Mouse (Mus musculus) brain, embryonic 14.5 days (tissue): ENCODE measurements at regions not wholly inside any gene's neighbourhood (a gene's known extent, or its start where the extent isn't known, plus 50 kb on each side); places are given as distances from the start of the nearest gene placed in this dataset.

Experiments
- DNase-seq: peaks from one replicate; pipeline ENCODE4 v3.0.0-alpha.2; 2011; ENCODE audit warnings: low read depth
- CTCF ChIP-seq: fragments of 200-500 bp; IDR thresholded peaks from 2 replicates; pipeline ENCODE4 v1.5.1; 2012; ENCODE audit warnings: inconsistent platforms, mild to moderate bottlenecking, moderate library complexity, borderline replicate concordance; ENCODE audit not compliant: insufficient read depth, insufficient read length; ENCODE audit errors: extremely low read depth
- POLR2A ChIP-seq: fragments of 200-500 bp; IDR thresholded peaks from 2 replicates; pipeline ENCODE4 v1.6.1; 2012; ENCODE audit warnings: mild to moderate bottlenecking, inconsistent platforms, borderline replicate concordance; ENCODE audit not compliant: poor library complexity, insufficient read depth, insufficient read length, severe bottlenecking; ENCODE audit errors: extremely low read depth

DNA sequence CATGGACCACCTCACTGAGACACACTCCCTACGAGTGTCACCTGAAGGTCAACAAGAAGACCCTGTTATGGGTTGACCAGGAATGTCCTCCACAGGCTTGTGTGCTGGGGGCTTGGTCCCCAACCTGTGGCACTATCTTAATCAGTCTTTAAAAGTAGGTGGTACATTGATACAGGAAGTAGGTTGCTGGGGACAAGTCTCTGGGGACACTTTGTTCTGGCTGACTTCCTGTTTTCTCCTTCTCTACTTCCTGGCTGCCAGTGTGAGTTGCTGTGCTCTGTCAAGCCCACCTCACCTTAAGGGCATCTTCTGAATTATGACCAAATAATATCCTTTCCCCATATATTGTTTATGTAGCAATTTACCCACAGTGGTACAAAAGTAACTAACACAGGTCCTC lies 96.1 kb downstream of the Cct6b start:
- TF ChIP-seq POLR2A, result no peak
- TF ChIP-seq CTCF, result no peak
- DNase-seq, result no peak

DNA sequence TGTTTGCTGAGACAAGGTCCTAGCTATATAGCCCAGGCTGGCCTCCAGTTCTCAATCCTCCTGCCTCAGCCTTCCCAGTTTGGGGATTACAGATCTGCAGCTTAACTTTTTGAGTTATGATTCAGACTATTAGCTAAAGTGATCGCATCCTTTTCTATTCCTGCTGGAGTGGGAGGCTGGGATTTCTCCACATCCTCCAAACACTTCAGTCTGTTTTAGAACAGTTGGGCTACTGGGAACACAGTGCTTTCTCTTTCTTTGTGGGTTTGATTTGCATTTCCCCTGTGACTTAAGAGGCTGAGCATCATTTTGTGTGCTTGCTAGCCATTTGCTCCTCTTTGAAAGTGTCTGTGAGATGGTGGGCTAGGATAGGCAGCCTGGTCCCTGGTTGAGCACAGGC lies 100.0 kb downstream of the Cct6b start:
- DNase-seq, result no peak
- TF ChIP-seq CTCF, result no peak
- no peak for TF ChIP-seq POLR2A

GRCm38 (mm10) chr11:82662086-82662485 lies 102.0 kb downstream of the Cct6b start:
- peak; percentile 61 for DNase-seq
- TF ChIP-seq POLR2A (no peak), CTCF (no peak)

DNA sequence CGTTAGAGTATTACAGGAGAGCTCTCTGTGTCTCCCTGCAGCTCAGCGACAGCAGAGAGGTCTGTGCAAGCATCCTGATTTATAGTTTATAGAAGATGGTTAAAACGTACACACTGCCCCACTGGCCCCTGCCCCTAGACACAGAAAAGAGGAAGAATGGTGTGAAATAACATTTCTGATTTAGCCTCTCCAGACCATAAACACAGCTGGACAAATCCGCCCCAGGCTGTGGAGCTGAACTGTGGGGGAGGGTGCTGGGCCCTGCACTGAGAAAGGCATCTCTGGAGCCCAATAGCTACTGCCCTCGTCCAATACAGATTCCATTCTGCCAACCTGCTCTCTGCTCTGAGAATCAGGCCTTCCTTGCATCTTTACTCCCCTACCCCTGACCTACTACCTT lies 112.4 kb downstream of the Cct6b start:
- no peak for DNase-seq

DNA sequence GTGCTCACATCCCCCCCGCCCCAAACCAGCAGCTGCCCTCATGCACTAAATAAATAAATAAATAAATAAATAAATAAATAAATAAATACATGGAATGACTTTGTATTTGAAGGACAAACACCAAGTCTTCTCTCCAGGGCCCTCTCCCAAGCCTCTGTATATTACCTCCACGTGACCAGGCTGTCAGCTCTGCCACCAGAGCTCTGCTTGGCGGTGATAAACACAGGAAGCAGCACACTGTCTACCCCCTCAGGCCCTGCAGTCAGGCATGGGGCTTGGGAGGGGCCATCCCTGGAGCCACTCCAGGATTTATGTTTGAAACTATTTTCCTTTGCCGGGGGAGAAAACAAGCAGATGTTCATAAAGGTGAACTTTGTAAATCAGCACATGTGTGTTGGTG lies 125.6 kb downstream of the Cct6b start:
- TF ChIP-seq POLR2A, result no peak
- TF ChIP-seq CTCF, result no peak
- DNase-seq, result no peak

More for the DNA sequence above, 112.4 kb downstream of the Cct6b start:
- TF ChIP-seq POLR2A (no peak), CTCF (no peak)

GRCm38 (mm10) chr11:82632191-82632590 lies 131.9 kb downstream of the Cct6b start:
- TF ChIP-seq POLR2A, result no peak

GRCm38 (mm10) chr11:82631387-82631786 lies 132.7 kb downstream of the Cct6b start:
- TF ChIP-seq POLR2A (no peak), CTCF (no peak)
- peak; percentile 97 for DNase-seq

More at GRCm38 (mm10) chr11:82632191-82632590, 131.9 kb downstream of the Cct6b start:
- DNase-seq, result no peak

DNA sequence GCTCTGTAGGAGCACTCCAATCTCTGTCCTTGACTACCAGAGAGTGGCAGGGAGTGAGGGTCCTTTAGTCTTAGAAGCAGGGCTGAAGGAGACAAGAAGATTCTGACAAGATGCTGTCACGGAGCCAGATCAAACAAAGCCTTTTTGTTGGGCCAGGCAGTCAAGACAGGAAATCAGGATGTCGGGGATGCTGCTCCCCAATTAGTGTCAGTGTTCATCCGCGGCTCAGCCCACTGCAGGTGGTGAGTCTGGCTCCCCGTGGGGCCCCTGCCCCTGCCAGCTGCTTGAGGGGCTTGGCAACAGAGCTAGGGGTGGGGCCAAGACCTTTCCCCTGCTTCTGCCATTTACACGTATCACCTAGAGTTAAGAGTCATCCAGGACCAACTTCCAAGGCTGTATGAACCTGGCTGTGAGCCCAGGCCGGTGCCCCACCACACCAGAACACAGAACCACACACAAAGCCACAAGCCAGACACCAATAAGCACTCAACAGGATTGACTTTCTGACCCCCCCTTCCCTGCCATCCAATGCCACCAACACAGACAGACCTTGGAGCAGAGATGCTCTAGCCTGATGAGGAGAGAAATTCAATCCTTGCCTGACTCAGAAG lies 137.5 kb downstream of the Cct6b start:
- no peak for TF ChIP-seq CTCF
- no peak for TF ChIP-seq POLR2A
- DNase-seq, result peak; percentile 63

- no peak for TF ChIP-seq POLR2A
- DNase-seq, result no peak
These were observed 143.1 kb downstream of the Cct6b start for GRCm38 (mm10) chr11:82621061-82621460.

- DNase-seq, result no peak
- TF ChIP-seq CTCF (peak; percentile 51), POLR2A (no peak)
These were observed 144.7 kb downstream of the Cct6b start for GRCm38 (mm10) chr11:82619418-82619817.

- peak; percentile 72 for DNase-seq
- TF ChIP-seq POLR2A, result no peak
- TF ChIP-seq CTCF, result no peak
These were observed 145.7 kb downstream of the Cct6b start for GRCm38 (mm10) chr11:82618457-82618856.

GRCm38 (mm10) chr11:82616856-82617255 lies 147.3 kb downstream of the Cct6b start:
- peak; percentile 18 for DNase-seq
- TF ChIP-seq POLR2A (no peak), CTCF (no peak)

DNA sequence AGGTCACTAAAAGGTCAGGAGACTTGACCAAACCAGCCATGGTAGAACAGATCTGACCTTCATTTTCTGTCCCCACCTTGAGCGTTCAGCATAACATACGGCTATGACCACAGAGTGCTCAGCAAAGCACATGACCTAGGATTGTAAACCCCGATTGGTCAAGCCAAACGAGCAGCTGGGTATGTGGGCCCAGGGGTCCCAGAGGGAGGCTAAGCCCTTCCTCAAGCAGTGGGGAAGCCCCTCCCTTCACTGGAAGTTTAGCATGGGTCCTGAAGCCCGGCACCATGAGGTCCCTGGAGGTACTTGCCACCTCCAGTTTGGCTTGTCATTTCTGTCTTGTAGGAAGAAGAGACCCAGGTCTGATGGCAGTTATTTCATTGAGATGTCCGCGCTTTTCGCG lies 149.8 kb downstream of the Cct6b start:
- DNase-seq, result no peak
- no peak for TF ChIP-seq CTCF

DNA sequence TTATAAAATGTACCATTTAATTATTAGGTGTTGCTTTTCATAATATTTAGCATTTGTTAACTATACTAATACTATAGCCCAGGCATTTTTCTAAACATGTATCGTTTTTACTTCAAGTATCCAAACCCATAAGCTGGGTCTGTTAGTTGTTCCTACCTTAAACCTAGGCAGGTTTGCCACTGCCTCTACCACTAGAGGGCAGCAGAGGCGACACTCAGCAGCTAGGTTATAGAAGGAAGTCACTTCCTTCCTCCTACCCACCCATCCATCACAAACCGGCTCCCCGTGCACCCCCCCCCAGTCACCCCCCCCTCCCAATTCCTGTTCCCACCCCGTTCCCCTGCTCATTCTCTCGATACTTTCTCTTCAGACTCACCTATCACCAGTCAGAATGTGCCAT lies 150.6 kb downstream of the Cct6b start:
- TF ChIP-seq POLR2A, result no peak
- TF ChIP-seq CTCF, result peak; percentile 85; the same call in 1 of the 2 replicates
- peak; percentile 71 for DNase-seq
